Mouse (Mus musculus): ENCODE data around the gene Tmem203.
"Not testable (repeated sequence)": the region's sequence is repeated elsewhere in the genome, so short reads cannot be mapped to it uniquely, and the experiment has no call there.

The Tmem203 gene

GRCm38 (mm10) chr2:25233421-25233820, 21.8 kb upstream of the Tmem203 start:
- no peak for DNase-seq (ENCODE audit: low read depth, low spot score)

- no peak for DNase-seq (ENCODE audit: low read depth, low spot score)
Observed at GRCm38 (mm10) chr2:25234050-25234449, 21.2 kb upstream of the Tmem203 start, which contains the start of gene Slc34a3. Slc34a3 (minus strand) TSS chr2:25234364.

GRCm38 (mm10) chr2:25234551-25235220, 20.6 kb upstream of the Tmem203 start:
- DNase-seq (ENCODE audit: low read depth, low spot score) = no peak

- no peak for DNase-seq (ENCODE audit: low read depth, low spot score)
Observed at GRCm38 (mm10) chr2:25236614-25237013, 18.6 kb upstream of the Tmem203 start, which contains the start of gene Rnf224. Rnf224 (minus strand) TSS chr2:25236787.

- DNase-seq (ENCODE audit: low read depth, low spot score) = no peak
Observed at GRCm38 (mm10) chr2:25237522-25237921, 17.7 kb upstream of the Tmem203 start.

- DNase-seq (ENCODE audit: low read depth, low spot score) = no peak
Observed at GRCm38 (mm10) chr2:25238106-25238505, 17.1 kb upstream of the Tmem203 start.

GRCm38 (mm10) chr2:25239766-25240165, 15.5 kb upstream of the Tmem203 start:
- no peak for DNase-seq (ENCODE audit: low read depth, low spot score)

GRCm38 (mm10) chr2:25240310-25240709, 14.9 kb upstream of the Tmem203 start:
- DNase-seq (ENCODE audit: low read depth, low spot score) = no peak

GRCm38 (mm10) chr2:25240723-25241437, 14.4 kb upstream of the Tmem203 start:
- peak; percentile 95 for DNase-seq (ENCODE audit: low read depth, low spot score)

GRCm38 (mm10) chr2:25241438-25241775, 13.8 kb upstream of the Tmem203 start:
- DNase-seq (ENCODE audit: low read depth, low spot score) = no peak

GRCm38 (mm10) chr2:25242101-25242506, 13.1 kb upstream of the Tmem203 start, which contains the start of the genes Rnf208 and Cysrt1:
Rnf208 (plus strand) TSS chr2:25242255.
Cysrt1 (minus strand) TSS chr2:25242452.
- DNase-seq (ENCODE audit: low read depth, low spot score) = peak; percentile 66

- DNase-seq (ENCODE audit: low read depth, low spot score) = no peak
Observed at GRCm38 (mm10) chr2:25243342-25243741, 11.9 kb upstream of the Tmem203 start.

- no peak for DNase-seq (ENCODE audit: low read depth, low spot score)
Observed at GRCm38 (mm10) chr2:25244144-25244543, 11.1 kb upstream of the Tmem203 start.

GRCm38 (mm10) chr2:25246183-25247072, 8.8 kb upstream of the Tmem203 start, which contains the start of gene AL732309.1:
AL732309.1 (minus strand) TSS chr2:25246863.
- peak; percentile 88 for DNase-seq (ENCODE audit: low read depth, low spot score)

- no peak for DNase-seq (ENCODE audit: low read depth, low spot score)
Observed at GRCm38 (mm10) chr2:25252331-25252730, 2.9 kb upstream of the Tmem203 start.

- DNase-seq (ENCODE audit: low read depth, low spot score) = peak; percentile 48
Observed at GRCm38 (mm10) chr2:25256443-25257109, 1.3 kb downstream of the Tmem203 start.

- not testable (repeated sequence) for DNase-seq (ENCODE audit: low read depth, low spot score)
Observed at GRCm38 (mm10) chr2:25257250-25257649, 2.0 kb downstream of the Tmem203 start.

- DNase-seq (ENCODE audit: low read depth, low spot score) = no peak
Observed at GRCm38 (mm10) chr2:25258887-25259286, 3.6 kb downstream of the Tmem203 start.

- peak; percentile 73 for DNase-seq (ENCODE audit: low read depth, low spot score)
Observed at GRCm38 (mm10) chr2:25261870-25262269, 6.6 kb downstream of the Tmem203 start.

- peak; percentile 100 for DNase-seq (ENCODE audit: low read depth, low spot score)
Observed at GRCm38 (mm10) chr2:25262291-25262767, 7.1 kb downstream of the Tmem203 start, which contains the start of gene Tprn. Tprn (plus strand) TSS chr2:25262618.

Measured in brain, adult 2 months (tissue).